In the genomic region with DNA sequence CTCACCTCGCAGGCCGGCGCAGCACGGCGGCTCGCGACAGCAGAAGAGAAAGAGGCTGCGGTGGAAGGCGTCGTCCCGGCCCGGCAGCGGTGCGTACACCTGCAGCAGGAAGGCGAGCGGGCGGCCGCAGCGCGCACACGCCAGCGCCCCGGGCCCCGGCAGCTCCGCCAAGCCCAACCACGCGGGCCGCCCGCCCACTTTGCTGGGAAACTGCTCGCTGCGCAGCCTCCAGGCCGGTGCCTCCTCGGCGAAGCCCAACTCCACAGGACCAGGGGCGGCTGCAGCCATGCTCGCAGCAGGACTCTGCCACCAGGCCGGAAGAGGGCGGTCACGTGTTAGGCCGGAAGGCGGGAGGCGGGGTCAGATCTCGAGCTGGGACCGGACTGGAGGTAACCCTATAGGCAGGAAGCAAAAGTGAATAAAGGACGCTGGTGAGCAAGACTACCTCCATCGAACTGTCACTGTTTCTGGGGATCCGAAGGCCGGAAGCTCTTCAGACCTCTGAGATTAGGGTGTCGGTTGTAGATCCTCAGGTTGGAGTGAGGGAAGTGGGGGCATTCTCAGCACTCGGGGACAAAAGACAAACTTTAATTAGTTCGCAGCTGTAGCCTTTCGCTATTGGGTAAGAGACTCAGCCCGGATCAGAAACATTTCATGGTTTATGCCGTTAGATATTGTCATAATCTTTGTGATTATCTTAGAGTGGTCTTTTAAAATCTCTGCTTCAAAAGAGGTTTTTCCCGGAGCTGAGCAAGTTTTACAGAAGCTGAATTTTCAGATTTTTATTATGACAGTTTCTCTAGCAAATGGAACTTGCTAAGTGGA, we compare ENCODE assay signal across 8 mouse cellular contexts. TPM values are rescaled to one million over a fixed set of nuclear protein-coding genes. Genes with fewer than 3 reads are reported as not detected.
DNase-seq lines count a peak whose midpoint lies in the region; ATAC-seq lines count a peak whose summit lies in the region.

A gene (minus strand): TSS at position 316 of the 825 bp plus-strand sequence.

- 2% methylated on average over 50 of the region's 55 CpGs for WGBS in hindbrain, embryonic 16.5 days
- WGBS in macrophage (ENCODE audit: missing documents), result under 1% methylated on average over 48 of the region's 55 CpGs

- H3K79me2 ChIP-seq in macrophage (ENCODE audit: inconsistent target), result peaks cover 7% of the 10 kb centered on the region

- peaks cover 15% of the 10 kb centered on the region for H3K4me1 ChIP-seq in hindbrain, embryonic 16.5 days (ENCODE audit: control insufficient read depth, insufficient read depth, low read depth, low read length)

- H3K4me3 ChIP-seq in hindbrain, embryonic 16.5 days (ENCODE audit: low read length), result peak within 1 kb of the TSS; percentile 97
- peak within 1 kb of the TSS; percentile 72 for H3K4me3 ChIP-seq in macrophage (ENCODE audit: inconsistent target)

- no peaks in the 10 kb centered on the region for H3K9me3 ChIP-seq in hindbrain, embryonic 16.5 days (ENCODE audit: control insufficient read depth, low read length)

- DNase-seq in WW6 (ENCODE audit: low read depth, low spot score), result peak; percentile 84
- DNase-seq in cerebellum, postnatal 4 days (ENCODE audit: low spot score in 2 of 2), result peak; percentile 80 to 92
- peak; percentile 96 for DNase-seq in gastrocnemius, adult 18-20 months (ENCODE audit: low spot score)
- peak; percentile 93 to 95 for DNase-seq in left cerebral cortex, adult 18-20 months (ENCODE audit: low spot score in 2 of 2)
- DNase-seq in right cerebral cortex, adult 18-20 months, result peak; percentile 94
- DNase-seq in urinary bladder, postnatal 10 days (ENCODE audit: low spot score), result peak; percentile 79

- H3K27me3 ChIP-seq in hindbrain, embryonic 16.5 days (replicated peaks; ENCODE audit: control insufficient read depth, insufficient read depth, low read length), result no peaks in the 10 kb centered on the region

- peak within 1 kb of the TSS; percentile 91 for H3K9ac ChIP-seq in hindbrain, embryonic 16.5 days (ENCODE audit: low read depth, low read length)

- H3K36me3 ChIP-seq in hindbrain, embryonic 16.5 days (ENCODE audit: control insufficient read depth, insufficient read depth, low read length), result peaks cover 16% of the 10 kb centered on the region
- peaks cover 27% of the 10 kb centered on the region; the same call in 1 of the 2 replicates for H3K36me3 ChIP-seq in macrophage (ENCODE audit: inconsistent target)

- H3K27ac ChIP-seq in hindbrain, embryonic 16.5 days (ENCODE audit: low read depth, low read length), result peak within 1 kb of the TSS; percentile 87
- peak within 1 kb of the TSS; percentile 70 for H3K27ac ChIP-seq in macrophage

- H3K4me2 ChIP-seq in hindbrain, embryonic 16.5 days (ENCODE audit: low read length), result peak within 1 kb of the TSS; percentile 83

- peak; percentile 98 for ATAC-seq in hindbrain, embryonic 16.5 days

RNA-seq across cellular contexts. Expression of the gene that starts here (rescaled TPM):
- total RNA-seq in gastrocnemius, adult 18-20 months (2021), result 10 to 100 TPM; 13.8 to 19.2 TPM
- 49.8 and 55.0 TPM in 2 replicates for polyA plus RNA-seq in hindbrain, embryonic 16.5 days (2015; fragmentation: Nextera tagmentation; extraction: Ambion mirVana)
- total RNA-seq in left cerebral cortex, adult 18-20 months (2021), result 10 to 100 TPM; 17.6 to 22.0 TPM
- 10 to 100 TPM in 17 of 26 experiments, 1 to 10 TPM in 9; 1.3 to 60.2 (median 13.1) TPM for total RNA-seq in macrophage (2018; cell fraction: chromatin; rRNA removed)
- total RNA-seq in macrophage (2018; cell fraction: cytosol; rRNA removed), result 10 to 100 TPM; 13.3 to 27.9 (median 19.9) TPM
- total RNA-seq in macrophage (2018; cell fraction: nucleus; rRNA removed), result 10 to 100 TPM in 18 of 26 experiments, 1 to 10 TPM in 8; 3.0 to 34.6 (median 15.2) TPM
- polyA plus RNA-seq in macrophage (2018), result 21.6 to 26.8 TPM (median 23.6 TPM) in 3 replicates

Comparison
In these comparisons a context has a peak if more than half of its experiments do, and no peak if none do; other contexts are left out.
1. Peak in every context shown above with its lines: DNase-seq, ATAC-seq, H3K4me3 ChIP-seq and H3K27ac ChIP-seq.